Mouse (Mus musculus): ENCODE results near the gene Cd180.

Gene Cd180

GRCm38 (mm10) chr13:102786666-102787230 is 93.4 kb downstream of the Cd180 start:
- DNase-seq: no peak

All from lung, postnatal 10 days (tissue).